Mouse (Mus musculus) right cerebral cortex, postnatal 4 days (tissue): Measurements from ENCODE around the gene Cacng7.
"Not testable (repeated sequence)": the region's sequence is repeated elsewhere in the genome, so short reads cannot be mapped to it uniquely, and the experiment has no call there.

ENCODE experiments used
- DNase-seq: peaks from one replicate; pipeline ENCODE4 v3.0.0-alpha.2; 2022

Cacng7 gene

DNA sequence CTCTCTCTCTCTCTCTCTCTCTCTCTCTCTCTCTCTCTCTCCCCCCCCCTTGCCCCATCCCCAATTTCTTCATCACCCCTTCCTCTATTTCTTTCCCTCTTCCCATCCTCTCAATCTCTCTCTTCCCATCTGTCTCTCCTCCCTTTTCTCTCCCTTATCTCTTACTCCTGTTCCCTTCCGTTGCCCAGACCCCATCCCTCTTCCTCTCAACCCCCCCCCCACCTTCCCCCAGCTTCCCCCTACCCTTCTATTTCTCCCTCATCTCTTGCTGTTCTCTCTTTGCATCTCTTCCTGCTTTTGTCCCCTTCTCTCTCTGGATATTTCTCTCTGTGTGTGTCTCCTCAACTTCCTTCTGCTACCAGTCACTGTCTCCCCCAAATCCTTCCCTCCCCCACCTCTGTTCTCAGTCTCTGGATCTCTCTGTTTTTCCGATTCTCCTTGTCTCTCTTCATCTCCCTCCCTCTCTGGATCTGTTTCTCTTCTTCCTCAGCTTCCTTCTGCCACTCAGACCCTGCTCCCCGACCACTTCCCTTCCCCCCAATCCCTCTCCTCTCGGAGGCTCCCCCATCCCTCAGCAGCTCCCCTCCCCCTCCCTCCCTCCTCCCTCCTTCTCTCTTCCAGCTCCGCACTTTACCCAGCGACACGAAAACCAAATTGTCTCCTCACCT lies 57.8 kb downstream of the Cacng7 start, which contains the start of gene Cacng8:
Gene Cacng8, plus strand, starts transcription at position 271 of the 668 bp plus-strand sequence.
- DNase-seq, result peak; percentile 61

- DNase-seq, result no peak
Measured at GRCm38 (mm10) chr7:3391081-3391451, 58.3 kb downstream of the Cacng7 start.

DNA sequence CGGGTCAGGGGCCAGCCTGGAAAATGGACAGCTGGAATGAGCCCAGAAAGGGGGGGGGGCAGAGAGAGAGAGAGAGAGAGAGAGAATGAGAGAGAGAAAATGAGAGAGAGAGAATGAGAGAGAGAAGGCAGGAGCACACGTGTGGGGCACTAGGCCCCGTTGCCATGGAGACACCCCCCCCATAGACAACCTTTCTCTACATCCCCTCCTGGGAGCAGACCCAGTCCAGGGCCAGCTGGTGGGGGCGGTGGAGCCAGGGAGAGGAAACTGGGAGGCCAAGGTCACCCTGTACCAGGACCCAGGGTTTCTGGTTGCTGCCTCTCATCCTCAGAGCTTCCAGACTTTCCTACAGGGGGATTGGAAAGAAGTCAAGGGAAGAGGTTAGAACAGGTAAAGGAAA lies 59.1 kb downstream of the Cacng7 start:
- peak; percentile 49 for DNase-seq

- DNase-seq, result no peak
Measured at GRCm38 (mm10) chr7:3397355-3397754, 64.6 kb downstream of the Cacng7 start.

- DNase-seq, result no peak
Measured at GRCm38 (mm10) chr7:3397797-3398196, 65.0 kb downstream of the Cacng7 start.

GRCm38 (mm10) chr7:3398363-3398762 lies 65.6 kb downstream of the Cacng7 start:
- not testable (repeated sequence) for DNase-seq

DNA sequence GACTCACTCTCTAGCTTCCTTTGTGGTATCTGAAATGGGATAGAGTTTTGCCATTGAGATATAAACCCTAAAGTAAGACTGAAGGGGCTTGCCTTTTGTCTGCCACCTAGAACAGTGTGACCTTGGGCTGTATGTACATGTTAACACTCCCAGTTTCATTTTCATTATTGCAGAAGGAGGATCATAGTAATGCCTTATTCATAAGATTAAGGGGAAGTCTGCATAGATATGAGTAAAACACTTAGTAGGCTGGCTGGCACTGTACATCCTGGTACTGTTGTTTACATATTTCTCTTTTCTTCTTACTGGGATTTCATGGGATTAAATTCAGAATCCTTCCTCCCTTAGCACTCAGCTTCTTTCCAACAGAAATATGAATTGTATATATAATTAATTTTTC lies 67.2 kb downstream of the Cacng7 start:
- DNase-seq, result no peak

DNA sequence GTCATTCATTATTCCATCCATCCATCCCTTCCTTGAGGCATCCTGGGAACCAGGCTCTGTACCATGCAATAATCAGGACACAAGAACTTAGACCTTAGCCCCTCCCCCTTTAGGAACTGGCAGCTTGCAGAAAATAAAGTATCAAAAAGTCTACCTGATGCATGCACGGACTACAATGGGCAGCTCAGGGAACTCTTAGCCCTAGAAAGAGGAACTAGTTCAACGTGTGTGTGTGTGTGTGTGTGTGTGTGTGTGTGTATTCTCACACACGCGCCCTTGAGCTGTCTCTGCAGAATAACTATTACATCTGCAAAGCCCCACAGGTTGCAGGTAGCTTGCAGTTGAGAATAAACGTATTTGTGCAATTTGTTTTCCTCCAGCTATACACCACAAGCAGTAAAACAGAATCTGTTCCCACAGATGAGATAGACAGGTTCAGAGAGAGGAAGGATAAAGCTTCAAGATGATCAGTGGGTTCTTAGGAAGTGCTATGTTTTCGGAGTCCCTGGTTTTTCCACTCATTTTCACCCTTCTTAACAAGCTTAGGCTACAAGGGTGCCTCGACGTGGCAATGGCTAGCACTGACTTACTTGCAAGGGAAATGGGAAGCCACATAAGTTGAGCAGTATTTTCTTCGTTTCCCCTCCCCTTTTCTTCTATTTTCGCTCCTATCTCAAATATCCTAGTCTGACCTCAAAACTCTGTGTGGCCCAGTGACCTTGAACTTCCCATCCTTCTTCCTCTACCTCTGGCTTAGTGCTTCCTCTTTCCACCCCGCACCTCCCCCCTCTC lies 77.2 kb downstream of the Cacng7 start:
- DNase-seq, result no peak

GRCm38 (mm10) chr7:3411160-3411941 lies 78.6 kb downstream of the Cacng7 start:
- peak; percentile 53 for DNase-seq

- DNase-seq, result peak; percentile 56
Measured at GRCm38 (mm10) chr7:3412036-3412435, 79.3 kb downstream of the Cacng7 start.

DNA sequence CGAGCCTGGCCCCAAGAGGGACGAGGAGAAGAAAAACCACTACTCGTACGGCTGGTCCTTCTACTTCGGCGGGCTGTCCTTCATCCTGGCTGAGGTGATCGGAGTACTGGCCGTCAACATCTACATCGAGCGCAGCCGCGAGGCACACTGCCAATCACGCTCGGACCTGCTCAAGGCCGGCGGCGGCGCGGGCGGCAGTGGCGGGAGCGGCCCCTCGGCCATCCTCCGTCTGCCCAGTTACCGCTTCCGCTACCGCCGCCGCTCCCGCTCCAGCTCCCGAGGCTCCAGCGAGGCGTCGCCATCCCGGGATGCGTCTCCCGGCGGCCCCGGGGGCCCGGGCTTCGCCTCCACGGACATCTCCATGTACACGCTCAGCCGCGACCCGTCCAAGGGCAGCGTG lies 82.1 kb downstream of the Cacng7 start:
- DNase-seq, result peak; percentile 64

DNA sequence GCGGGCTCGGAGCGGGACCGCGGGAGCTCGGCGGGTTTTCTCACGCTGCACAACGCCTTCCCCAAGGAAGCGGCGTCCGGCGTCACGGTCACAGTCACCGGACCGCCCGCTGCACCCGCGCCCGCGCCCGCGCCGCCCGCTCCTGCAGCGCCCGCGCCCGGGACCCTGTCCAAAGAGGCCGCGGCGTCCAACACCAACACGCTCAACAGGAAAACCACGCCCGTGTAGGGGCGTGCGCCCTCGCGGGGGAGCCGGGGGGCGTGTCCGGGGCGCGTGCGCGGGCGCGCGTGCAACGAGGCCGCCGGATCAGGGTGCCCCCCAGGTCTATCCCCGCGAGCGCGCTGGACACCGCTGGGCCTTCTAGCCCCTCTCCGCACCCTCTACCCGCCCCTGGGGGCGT lies 82.6 kb downstream of the Cacng7 start:
- DNase-seq, result peak; percentile 46
